Mouse (Mus musculus) embryonic fibroblast, embryonic 13.5 days (primary cell): ENCODE results near the gene Slc40a1. TPM values are rescaled to one million over a fixed set of nuclear protein-coding genes. Genes with fewer than 3 reads are reported as not detected.

Source experiments
- H3K27ac ChIP-seq: 2 replicates; pipeline ENCODE4 v1.5.1; 2012; ENCODE audit warnings: low read length, control low read depth, inconsistent platforms; ENCODE audit not compliant: insufficient read depth
- H3K4me1 ChIP-seq: 2 replicates; pipeline ENCODE4 v1.6.1; 2011; ENCODE audit warnings: low read length; ENCODE audit not compliant: control insufficient read depth, insufficient read depth
- H3K4me3 ChIP-seq: 2 replicates; pipeline ENCODE4 v1.5.1; 2011; ENCODE audit warnings: mild to moderate bottlenecking, control low read depth, low read length; ENCODE audit not compliant: insufficient read depth
- CTCF ChIP-seq: IDR thresholded peaks from 2 replicates; pipeline ENCODE4 v1.5.1; 2011; ENCODE audit warnings: mild to moderate bottlenecking, control low read depth, low read length, moderate library complexity, borderline replicate concordance; ENCODE audit not compliant: insufficient read depth
- POLR2A ChIP-seq: IDR thresholded peaks from 2 replicates; pipeline ENCODE4 v1.6.1; 2011; ENCODE audit warnings: low read depth, mild to moderate bottlenecking, control low read depth, low read length, moderate library complexity
- polyA plus RNA-seq: library from polyadenylated mRNA; stranded (reverse); fragments of >200 nt; gene quantifications from 2 replicates; pipeline ENCODE4 v1.2.4, GENCODE M21; 2011; ENCODE audit warnings: low read depth; ENCODE audit not compliant: missing spikeins, insufficient read length

The Slc40a1 gene
- polyA plus RNA-seq, 1 experiment, result 36.9 TPM

DNA sequence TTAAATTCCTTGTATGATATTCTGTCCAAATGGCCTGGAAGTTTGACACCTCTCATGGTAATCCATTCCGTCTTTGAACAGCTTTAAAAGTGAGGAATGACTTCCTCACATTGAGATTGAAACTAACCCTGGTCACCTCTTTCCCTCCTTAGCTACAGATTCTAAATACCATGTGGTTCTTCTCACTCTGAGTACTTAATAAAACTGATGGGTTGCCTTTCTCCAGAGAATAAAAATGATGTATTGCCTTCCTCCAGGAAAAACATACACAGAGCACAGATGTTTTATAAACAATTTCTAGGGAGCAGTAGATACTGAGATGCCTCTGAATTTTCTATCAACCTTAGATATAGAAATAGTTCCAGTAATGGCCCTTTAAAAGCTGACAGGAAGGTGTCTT, 58.3 kb downstream of the Slc40a1 start:
- no peak overlapping the region for H3K4me3 ChIP-seq
- no peak overlapping the region for H3K27ac ChIP-seq
- peaks cover 10% of the 10 kb centered on the region for H3K4me1 ChIP-seq
- TF ChIP-seq CTCF (no peak), POLR2A (no peak)

DNA sequence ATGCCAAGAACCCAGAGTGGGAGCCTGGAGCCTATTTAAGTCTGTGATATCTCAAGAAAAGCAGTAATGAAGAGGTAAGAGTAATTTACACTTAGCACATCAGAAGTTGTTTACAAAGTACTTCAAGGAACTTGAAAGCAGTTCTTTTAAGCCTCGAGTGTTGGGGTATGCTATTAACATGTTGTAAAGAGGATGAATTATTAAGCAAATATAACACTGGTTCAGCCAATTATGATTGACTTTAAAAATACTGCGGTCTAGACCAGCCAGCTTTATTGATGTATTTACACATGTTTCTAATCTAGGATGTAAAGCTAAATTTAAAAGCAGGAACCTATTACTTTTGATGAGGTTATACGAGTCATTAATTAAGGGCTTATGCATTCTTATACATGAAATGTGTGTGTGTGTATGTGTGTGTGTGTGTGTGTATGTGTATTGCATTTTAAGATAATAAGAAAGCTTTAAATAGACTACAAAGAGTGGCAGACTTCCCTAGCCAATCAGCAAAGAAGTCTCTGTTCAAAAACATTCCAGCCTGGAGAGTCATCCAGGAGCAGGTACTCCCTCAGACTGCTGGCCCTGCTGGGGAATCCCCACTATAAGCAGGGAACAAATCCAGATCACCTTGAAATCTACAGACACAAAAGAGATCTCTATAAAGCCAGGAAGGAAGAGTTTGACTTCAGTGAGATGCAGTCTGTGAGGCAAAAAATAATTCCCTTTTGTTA, 59.9 kb downstream of the Slc40a1 start:
- Histone ChIP-seq H3K27ac (no peak overlapping the region), H3K4me3 (no peak overlapping the region), H3K4me1 (peaks cover 10% of the 10 kb centered on the region)
- no peak for TF ChIP-seq POLR2A

DNA sequence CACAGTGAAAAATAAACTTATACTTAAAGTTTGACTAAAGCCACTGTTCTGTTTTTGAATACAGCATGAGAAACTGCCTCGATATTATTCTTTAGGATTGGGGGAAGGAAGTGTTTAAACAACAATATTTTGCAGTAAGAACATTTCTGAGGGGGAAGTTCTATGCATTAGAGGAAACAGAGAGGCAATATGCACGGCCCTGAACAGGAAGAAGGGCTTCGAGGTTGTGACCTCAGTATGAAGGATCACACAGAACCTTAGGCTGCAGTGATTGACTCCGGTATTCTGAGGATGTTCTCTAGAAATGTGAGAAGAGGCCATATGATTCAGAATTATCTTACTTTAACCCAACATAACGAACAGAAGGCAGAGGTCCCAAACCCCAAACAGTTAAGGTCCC, 60.6 kb downstream of the Slc40a1 start:
- no peak for TF ChIP-seq CTCF
- no peak for TF ChIP-seq POLR2A
- Histone ChIP-seq H3K4me3 (no peak overlapping the region), H3K27ac (peak overlapping the region; percentile 1), H3K4me1 (peaks cover 10% of the 10 kb centered on the region)

DNA sequence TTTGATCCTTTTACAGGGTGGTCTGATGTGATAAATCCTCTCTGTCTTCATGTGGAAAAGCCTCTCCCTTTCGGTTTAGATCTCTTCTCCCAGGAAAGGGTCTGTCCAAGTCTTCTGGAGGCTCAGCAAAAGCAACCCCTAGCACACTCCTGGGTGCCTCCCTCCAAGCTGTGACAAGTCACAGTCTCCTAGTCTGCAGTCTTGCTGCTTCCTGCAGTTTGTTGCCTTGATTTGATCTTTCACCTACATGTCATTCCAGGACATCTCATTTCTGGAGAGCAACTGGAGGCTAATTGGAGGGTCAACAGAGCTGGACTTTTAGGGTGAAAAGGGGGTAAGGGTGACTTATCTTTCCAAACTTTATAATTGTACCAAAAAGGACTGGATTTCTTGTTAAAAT, 61.0 kb downstream of the Slc40a1 start:
- no peak for TF ChIP-seq CTCF
- TF ChIP-seq POLR2A, result no peak
- Histone ChIP-seq H3K4me1 (peaks cover 10% of the 10 kb centered on the region), H3K4me3 (no peak overlapping the region), H3K27ac (peak overlapping the region; percentile 89)

DNA sequence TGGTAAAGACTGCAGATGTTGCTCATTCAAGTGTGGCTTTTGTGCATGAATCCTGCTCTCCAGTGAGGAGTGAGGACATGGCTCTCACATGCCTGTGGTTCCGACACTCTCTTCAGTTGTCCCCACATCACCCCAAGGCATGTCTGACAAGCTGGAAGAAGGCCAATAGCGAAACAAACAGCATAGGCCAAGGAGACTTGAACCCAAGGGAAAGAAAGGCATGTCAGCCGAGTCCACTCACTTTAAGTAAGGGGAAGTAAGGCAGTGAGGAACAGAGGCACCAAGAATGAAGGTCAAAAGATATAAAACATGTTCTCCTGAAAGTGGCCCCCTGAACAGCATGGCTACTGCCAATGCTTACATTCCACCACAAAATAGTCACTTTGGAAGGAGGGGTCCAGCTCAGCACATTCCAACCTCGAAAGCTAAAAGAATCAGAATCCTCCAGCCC, 61.7 kb downstream of the Slc40a1 start:
- H3K27ac ChIP-seq, result peak overlapping the region; percentile 76
- H3K4me1 ChIP-seq, result peaks cover 12% of the 10 kb centered on the region
- TF ChIP-seq POLR2A, result no peak; the same call in 1 of the 2 replicates
- no peak for TF ChIP-seq CTCF
- no peak overlapping the region for H3K4me3 ChIP-seq

DNA sequence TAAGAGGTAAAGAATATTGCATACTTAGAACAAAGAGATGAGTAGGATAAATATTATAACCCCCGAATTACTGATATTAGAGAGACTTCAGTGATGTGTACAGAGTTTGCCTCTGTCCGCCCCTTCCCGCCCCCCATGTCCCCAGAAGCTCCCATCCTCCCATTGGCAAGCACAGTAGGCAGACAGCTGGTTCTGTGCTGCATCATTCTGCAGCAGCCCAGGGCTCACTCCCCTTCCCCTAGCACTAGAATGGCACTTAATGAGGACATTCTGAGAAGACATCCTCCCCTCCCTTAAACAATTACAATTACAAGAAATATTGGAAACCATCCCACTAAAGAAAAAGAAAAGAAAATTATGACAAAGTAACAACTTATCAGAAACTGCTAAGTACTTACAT, 62.7 kb downstream of the Slc40a1 start:
- H3K4me1 ChIP-seq, result peaks cover 14% of the 10 kb centered on the region
- peak overlapping the region; percentile 76 for H3K27ac ChIP-seq
- H3K4me3 ChIP-seq, result no peak overlapping the region
- no peak for TF ChIP-seq POLR2A
- TF ChIP-seq CTCF, result no peak

DNA sequence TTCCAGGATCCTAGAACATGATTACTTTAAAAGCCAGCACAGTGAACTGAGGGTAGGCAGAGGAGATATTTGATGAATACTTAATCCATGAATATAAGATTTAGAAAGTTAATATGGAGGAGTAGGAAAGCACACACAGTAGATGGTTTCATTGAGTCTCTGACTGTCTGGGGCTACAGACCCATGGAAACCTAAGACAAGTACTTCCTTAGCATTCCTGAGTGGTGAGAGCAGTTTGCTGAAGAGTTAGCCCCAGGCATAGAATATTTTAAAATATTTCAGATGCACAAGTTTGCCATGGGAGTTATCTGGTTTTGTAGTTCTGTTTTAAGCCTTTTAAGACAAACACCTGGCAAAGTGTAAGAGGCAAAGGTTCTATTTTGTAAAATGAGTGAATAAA, 65.2 kb downstream of the Slc40a1 start:
- H3K4me1 ChIP-seq, result peaks cover 14% of the 10 kb centered on the region
- no peak overlapping the region for H3K27ac ChIP-seq
- TF ChIP-seq POLR2A (no peak), CTCF (no peak)
- no peak overlapping the region for H3K4me3 ChIP-seq

DNA sequence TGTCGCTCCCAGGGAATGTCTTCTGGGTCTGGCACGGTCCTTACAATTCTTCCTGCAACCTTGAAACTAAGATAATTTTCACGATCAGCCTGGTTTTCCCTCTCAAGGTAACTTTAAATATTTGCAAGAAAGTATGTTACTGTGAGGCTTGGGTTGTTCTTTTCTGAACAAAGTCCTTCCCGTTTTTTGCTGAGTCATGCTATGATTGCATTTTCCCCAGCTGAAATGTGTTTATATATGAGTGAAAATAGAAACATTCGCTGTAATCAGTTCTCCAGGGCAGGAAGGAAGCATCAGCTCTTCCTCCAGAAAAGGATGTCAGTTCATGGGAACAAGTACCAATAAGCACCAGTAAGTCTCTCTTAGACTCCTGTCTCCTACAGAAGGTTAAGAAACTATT, 66.0 kb downstream of the Slc40a1 start:
- Histone ChIP-seq H3K4me3 (no peak overlapping the region), H3K4me1 (peaks cover 13% of the 10 kb centered on the region), H3K27ac (peak overlapping the region; percentile 57)
- TF ChIP-seq CTCF (no peak), POLR2A (no peak)

Other genes starting within 250 kb of the Slc40a1 start
- gene Wdr75, start 131.4 kb downstream of the Slc40a1 start, polyA plus RNA-seq, result 127 and 146 TPM in 2 replicates
- not detected in 2 replicates for gene Gm5269, start 36.2 kb downstream of the Slc40a1 start, polyA plus RNA-seq
- gene Dnah7b, start 139.8 kb upstream of the Slc40a1 start, polyA plus RNA-seq, result 2.2 and 3.1 TPM in 2 replicates